Mouse (Mus musculus) heart, embryonic 10.5 days (tissue): ENCODE measurements around the gene Acyp2. TPM values are rescaled to one million over a fixed set of nuclear protein-coding genes. Genes with fewer than 3 reads are reported as not detected.

Experiments
- DNase-seq: peaks from one replicate; pipeline ENCODE4 v3.0.0-alpha.2; 2017; ENCODE audit warnings: low spot score
- H3K27ac ChIP-seq: fragments of 300-500 bp; sonication (generic); 2 replicates; pipeline ENCODE4 v1.5.1; 2016; ENCODE audit warnings: mild to moderate bottlenecking
- H3K27me3 ChIP-seq: fragments of 300-500 bp; sonication (generic); 2 replicates; pipeline ENCODE4 v1.6.1; 2016; ENCODE audit warnings: mild to moderate bottlenecking; ENCODE audit not compliant: poor library complexity, insufficient read depth, severe bottlenecking
- H3K36me3 ChIP-seq: fragments of 300-500 bp; sonication (generic); 2 replicates; pipeline ENCODE4 v1.6.1; 2016; ENCODE audit warnings: mild to moderate bottlenecking, moderate library complexity
- H3K4me1 ChIP-seq: fragments of 300-500 bp; sonication (generic); 2 replicates; pipeline ENCODE4 v1.6.1; 2016; ENCODE audit warnings: mild to moderate bottlenecking
- H3K4me3 ChIP-seq: fragments of 300-500 bp; sonication (generic); 2 replicates; pipeline ENCODE4 v1.5.1; 2016; ENCODE audit warnings: mild to moderate bottlenecking, moderate library complexity
- H3K9me3 ChIP-seq: fragments of 300-500 bp; sonication (generic); 2 replicates; pipeline ENCODE4 v1.6.1; 2016; ENCODE audit warnings: mild to moderate bottlenecking, moderate library complexity
- WGBS: fragments of 180-500 bp; shearing (Covaris S2); methylation state at CpG from one replicate; pipeline ENCODE4 v1.1.7; 2016; 5-methylcytosine and 5-hydroxymethylcytosine counted together
- polyA plus RNA-seq: library from polyadenylated mRNA; unstranded; fragments of >200 nt; fragmentation: Nextera tagmentation; extraction: Ambion mirVana; gene quantifications from 2 replicates; pipeline ENCODE4 v1.2.1, GENCODE M21; 2016

Acyp2 gene
- polyA plus RNA-seq, 1 experiment from 2014 or later, result 12.2 TPM

DNA sequence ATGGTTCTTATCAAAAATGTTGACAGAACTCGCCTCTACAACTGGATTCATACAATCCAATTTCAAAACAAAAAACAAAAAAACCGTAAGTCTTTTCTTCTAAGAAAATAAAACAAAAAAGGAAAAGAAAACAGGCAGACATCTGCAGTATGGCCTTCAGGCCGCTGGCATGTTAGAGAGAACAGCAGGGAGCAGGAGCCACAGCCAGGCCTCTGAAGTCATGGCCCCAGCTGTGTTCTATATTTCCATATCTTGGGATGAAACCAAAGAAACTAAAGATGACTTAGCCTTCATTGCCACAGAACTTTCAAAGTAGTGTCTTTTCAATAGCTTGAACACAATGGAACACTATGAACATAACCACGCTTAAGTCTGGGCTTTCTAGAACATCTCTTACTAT is 31.2 kb downstream of the Acyp2 start:
- H3K4me3 ChIP-seq, result no peak overlapping the region
- no peak overlapping the region for H3K27ac ChIP-seq
- no peaks in the 10 kb centered on the region for H3K27me3 ChIP-seq
- DNase-seq, result no peak
- no peaks in the 10 kb centered on the region for H3K9me3 ChIP-seq
- no peaks in the 10 kb centered on the region for H3K36me3 ChIP-seq
- H3K4me1 ChIP-seq, result peaks cover 8% of the 10 kb centered on the region
- 76% methylated on average over 4 of the region's 4 CpGs for WGBS

DNA sequence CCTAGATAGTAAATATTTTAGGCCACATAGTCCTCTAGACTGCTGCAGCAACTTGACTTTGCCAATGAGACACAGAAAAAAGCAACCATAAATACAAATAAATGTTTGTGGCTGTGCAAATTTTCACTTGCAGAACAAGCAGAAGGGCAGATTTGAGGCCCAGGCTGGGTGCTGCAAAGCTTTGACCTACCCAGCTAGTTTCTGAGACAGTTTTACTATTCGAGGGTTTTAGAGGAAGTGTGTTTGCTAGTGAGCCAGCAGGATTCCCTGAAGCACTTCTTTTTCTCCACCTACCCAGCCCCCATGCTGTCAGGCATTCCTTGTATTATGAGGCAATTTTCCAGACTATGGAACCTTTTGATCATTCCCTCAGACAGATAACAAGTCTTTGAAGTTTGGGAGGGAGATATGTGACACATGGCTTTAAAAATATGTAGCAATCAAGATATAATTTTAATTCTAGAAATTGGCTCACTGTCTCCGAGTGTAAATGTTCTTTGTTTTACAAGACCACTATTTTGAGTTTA is 31.8 kb downstream of the Acyp2 start:
- H3K36me3 ChIP-seq, result no peaks in the 10 kb centered on the region
- H3K27me3 ChIP-seq, result no peaks in the 10 kb centered on the region
- 40% methylated on average over 2 of the region's 2 CpGs for WGBS
- no peak for DNase-seq
- peaks cover 8% of the 10 kb centered on the region for H3K4me1 ChIP-seq
- H3K4me3 ChIP-seq, result no peak overlapping the region
- no peak overlapping the region for H3K27ac ChIP-seq
- no peaks in the 10 kb centered on the region for H3K9me3 ChIP-seq

DNA sequence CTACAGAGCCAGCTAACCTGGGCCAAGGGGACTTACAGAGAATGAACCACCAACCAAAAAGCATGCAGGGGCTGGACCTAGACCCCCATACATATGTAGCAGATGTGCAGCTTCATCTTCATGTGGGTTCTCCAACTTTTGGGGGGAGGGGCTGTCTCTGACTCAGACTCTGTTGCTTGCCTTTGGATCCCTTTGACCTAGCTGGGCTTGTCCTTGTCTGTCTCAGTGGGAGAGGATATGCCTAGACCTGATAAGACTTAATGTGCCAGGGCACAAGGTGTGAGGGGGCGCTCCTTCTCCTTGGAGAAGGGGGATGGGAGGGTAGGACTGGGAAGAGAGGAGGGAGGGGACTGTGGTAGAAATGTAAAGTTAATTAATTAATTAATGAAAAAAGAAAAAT is 33.4 kb downstream of the Acyp2 start:
- WGBS, result 52% methylated on average over 1 of the region's 1 CpGs
- no peaks in the 10 kb centered on the region for H3K36me3 ChIP-seq
- H3K27me3 ChIP-seq, result no peaks in the 10 kb centered on the region
- DNase-seq, result no peak
- H3K4me3 ChIP-seq, result no peak overlapping the region
- H3K27ac ChIP-seq, result no peak overlapping the region
- no peaks in the 10 kb centered on the region for H3K9me3 ChIP-seq
- peaks cover 8% of the 10 kb centered on the region for H3K4me1 ChIP-seq

DNA sequence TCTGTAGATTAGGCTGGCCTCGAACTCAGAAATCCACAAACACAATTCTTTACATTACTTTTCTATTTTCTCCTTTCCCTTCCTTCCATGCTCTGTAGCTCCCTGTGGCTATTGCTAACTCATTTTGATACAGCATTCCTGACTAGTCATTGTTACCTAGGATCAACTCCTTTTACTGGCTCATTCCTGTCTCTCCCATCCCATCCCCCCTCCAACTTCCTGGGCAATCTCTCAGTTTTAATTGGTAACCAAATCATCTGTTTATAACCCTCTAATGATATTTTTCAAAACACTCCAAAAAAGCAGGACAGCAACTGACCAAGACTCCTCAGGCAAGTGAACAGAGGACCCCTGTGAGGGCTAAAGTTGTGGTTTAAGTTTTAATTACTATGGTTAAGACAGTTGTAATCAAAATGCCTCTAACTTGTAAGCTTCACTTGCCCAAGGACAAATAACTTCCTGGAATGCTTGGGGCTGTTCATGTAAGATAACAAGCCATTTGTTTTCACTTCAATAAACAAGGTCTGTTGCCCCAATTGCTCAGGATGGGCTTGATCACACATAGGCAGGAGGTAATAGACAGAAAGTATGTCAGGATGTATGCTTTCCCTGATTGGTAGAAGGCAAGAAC is 35.4 kb downstream of the Acyp2 start:
- H3K4me1 ChIP-seq, result peaks cover 8% of the 10 kb centered on the region
- no peaks in the 10 kb centered on the region for H3K36me3 ChIP-seq
- H3K9me3 ChIP-seq, result no peaks in the 10 kb centered on the region
- H3K4me3 ChIP-seq, result no peak overlapping the region
- H3K27me3 ChIP-seq, result no peaks in the 10 kb centered on the region
- no peak for DNase-seq
- H3K27ac ChIP-seq, result no peak overlapping the region
- WGBS, result 72% methylated on average over 1 of the region's 1 CpGs

DNA sequence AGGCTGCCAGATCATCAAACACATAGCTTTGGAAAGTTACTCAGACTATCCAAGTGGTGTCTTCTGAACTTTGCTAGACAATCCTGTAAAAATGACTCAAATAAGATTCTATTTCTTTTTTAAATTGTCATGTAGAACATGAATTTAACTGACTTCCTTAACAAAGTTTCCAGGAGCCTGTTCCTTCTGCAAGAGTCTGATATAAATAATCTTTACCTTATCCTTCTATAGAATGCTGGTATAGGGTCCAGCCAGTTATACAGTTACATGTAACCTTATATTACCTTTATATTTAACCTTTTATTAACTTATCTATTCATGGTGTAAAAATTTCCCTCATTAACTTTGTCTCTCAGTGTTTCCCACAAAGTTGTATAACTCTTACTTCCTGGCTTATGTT is 36.7 kb downstream of the Acyp2 start:
- Histone ChIP-seq H3K9me3 (no peaks in the 10 kb centered on the region), H3K4me3 (no peak overlapping the region), H3K36me3 (no peaks in the 10 kb centered on the region), H3K27me3 (no peaks in the 10 kb centered on the region), H3K4me1 (peaks cover 7% of the 10 kb centered on the region), H3K27ac (no peak overlapping the region)
- DNase-seq, result no peak

DNA sequence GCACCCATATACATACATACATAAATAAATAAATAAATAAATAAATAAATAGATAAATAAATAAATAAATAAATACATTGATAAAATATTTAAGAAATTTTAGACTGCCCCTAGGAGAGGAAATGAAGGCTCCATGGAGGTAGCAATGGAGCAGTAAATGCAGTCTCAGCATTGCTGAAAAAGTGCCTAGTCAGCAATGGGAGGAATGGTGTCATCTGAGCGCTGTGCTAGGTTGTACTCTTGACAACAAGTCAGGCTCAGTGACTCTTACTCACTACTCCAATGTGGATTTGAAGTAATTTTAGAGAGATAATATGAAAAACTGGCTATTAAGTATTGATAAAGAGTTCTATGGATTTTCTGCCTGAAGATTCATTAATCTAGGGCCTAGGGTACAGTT is 40.1 kb downstream of the Acyp2 start:
- no peaks in the 10 kb centered on the region for H3K9me3 ChIP-seq
- no peaks in the 10 kb centered on the region for H3K4me1 ChIP-seq
- no peak for DNase-seq
- H3K27me3 ChIP-seq, result no peaks in the 10 kb centered on the region
- no peak overlapping the region for H3K27ac ChIP-seq
- WGBS, result 100% methylated on average over 1 of the region's 1 CpGs
- H3K36me3 ChIP-seq, result no peaks in the 10 kb centered on the region
- no peak overlapping the region for H3K4me3 ChIP-seq

DNA sequence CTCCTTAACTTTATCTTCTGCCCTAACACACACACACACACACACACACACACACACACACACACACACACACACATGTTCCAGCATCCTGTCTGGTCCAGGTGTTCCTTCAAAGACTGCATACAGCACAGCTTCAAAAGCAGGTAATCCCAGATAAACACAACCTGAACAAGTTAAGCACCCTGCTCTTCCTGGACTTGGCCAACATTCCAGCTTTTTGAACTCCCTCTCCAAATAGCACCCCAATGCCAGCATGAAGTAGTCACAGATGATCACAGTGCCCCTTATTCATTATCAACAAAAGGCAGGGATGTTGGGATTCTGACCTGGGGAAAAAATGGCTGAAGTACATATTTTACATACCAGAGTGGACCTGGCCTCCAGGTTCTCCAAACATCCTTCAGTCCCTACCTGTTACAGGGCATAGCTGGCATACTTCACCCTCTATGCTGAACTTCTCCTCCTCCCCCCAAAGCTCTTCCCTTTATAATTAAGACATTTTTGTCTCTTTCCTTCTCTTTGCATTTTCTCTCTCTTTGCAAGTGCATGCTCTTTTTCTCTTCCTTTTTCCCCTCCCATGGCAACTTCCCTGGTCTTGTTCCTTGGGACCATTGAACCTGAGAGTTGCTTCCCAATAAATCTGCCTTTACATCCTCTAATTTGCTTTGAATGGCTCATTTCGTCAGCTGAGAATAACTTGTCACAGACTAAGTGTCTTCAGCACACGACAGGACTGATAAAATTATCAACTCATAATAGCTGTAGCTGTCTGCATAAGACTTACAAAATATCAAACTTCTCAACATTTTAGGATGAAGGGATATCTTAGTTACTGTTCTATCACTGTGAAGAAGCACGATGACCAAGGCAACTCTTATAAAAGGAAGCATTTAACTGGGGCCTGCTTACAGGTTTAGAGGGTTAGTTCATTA is 41.5 kb downstream of the Acyp2 start:
- DNase-seq, result no peak

DNA sequence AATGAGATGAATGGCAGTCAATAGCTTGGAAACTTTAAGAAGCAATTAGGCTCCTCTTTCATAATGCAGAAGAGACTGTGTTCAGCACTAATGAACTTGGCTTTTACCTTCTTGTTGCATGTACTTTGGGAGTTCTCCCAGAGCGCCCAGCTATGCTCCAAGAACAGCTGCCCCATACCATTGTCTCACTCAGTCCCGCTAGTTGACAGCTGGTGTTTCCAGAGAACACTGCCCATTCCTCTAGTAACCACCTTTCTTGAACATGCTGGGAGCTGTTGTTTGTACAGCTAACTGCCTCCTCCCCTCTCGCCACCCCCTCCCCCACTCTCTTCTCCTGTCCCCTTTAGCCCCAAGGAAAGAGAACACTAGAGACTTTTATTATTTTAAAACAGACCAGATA is 52.1 kb downstream of the Acyp2 start:
- Histone ChIP-seq H3K4me1 (no peaks in the 10 kb centered on the region), H3K36me3 (no peaks in the 10 kb centered on the region), H3K4me3 (no peak overlapping the region), H3K9me3 (no peaks in the 10 kb centered on the region), H3K27me3 (no peaks in the 10 kb centered on the region), H3K27ac (no peak overlapping the region)
- DNase-seq, result no peak
- WGBS, result 70% methylated on average over 3 of the region's 3 CpGs

More for the DNA sequence above, 41.5 kb downstream of the Acyp2 start:
- H3K4me1 ChIP-seq, result no peaks in the 10 kb centered on the region
- no peaks in the 10 kb centered on the region for H3K36me3 ChIP-seq
- no peak overlapping the region for H3K4me3 ChIP-seq
- no peaks in the 10 kb centered on the region for H3K9me3 ChIP-seq
- H3K27ac ChIP-seq, result no peak overlapping the region
- WGBS, result 67% methylated on average over 3 of the region's 3 CpGs
- no peaks in the 10 kb centered on the region for H3K27me3 ChIP-seq

DNA sequence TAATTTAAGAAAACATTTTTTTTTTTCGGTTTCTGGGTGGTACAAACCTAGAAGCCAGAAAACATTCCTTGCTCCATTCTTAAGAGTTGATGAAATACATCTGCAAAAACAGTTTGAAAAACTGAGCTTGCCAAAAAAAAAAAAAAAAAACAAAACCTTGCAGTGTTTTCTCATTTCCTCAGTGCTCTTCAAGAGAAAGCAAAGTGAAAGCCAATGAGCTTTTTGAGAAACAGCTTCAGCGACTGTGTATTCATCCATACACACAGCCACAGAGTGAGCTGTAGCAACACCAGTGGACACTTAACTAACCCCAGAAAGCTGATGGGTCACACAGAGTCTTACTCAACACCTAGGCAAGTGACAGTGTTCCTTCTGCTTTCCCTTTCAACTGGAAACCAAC is 69.4 kb downstream of the Acyp2 start:
- H3K27me3 ChIP-seq, result no peaks in the 10 kb centered on the region
- 0 out of 2 replicates have a peak, but pooled peaks cover 6% of the 10 kb centered on the region for H3K36me3 ChIP-seq
- H3K4me1 ChIP-seq, result no peaks in the 10 kb centered on the region
- H3K4me3 ChIP-seq, result no peak overlapping the region
- WGBS, result 85% methylated on average over 2 of the region's 2 CpGs
- H3K27ac ChIP-seq, result no peak overlapping the region
- H3K9me3 ChIP-seq, result 0 out of 2 replicates have a peak, but pooled peaks cover 8% of the 10 kb centered on the region
- no peak for DNase-seq

DNA sequence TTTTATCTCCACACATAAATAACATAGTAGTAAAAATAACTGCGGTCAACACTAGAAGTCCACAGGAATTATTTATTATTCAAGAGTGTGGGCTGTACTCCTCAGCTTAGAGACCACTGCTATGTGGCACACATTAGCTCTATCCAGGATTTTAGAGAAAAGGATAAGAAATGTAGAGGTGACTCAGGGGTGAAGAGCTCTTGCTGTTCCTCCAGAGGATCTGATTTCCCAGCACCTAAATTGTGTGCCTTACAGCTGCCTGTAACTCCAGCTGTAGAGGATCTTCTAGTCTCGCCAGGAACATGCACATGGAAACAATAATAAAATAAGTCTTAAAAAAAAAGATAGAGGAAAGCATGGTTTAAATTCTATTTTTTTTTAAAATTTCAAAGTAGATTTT is 70.5 kb downstream of the Acyp2 start:
- DNase-seq, result no peak
- H3K36me3 ChIP-seq, result 0 out of 2 replicates have a peak, but pooled peaks cover 6% of the 10 kb centered on the region
- H3K4me3 ChIP-seq, result no peak overlapping the region
- WGBS, result 86% methylated on average over 2 of the region's 2 CpGs
- H3K9me3 ChIP-seq, result 0 out of 2 replicates have a peak, but pooled peaks cover 8% of the 10 kb centered on the region
- no peaks in the 10 kb centered on the region for H3K27me3 ChIP-seq
- no peak overlapping the region for H3K27ac ChIP-seq
- no peaks in the 10 kb centered on the region for H3K4me1 ChIP-seq

DNA sequence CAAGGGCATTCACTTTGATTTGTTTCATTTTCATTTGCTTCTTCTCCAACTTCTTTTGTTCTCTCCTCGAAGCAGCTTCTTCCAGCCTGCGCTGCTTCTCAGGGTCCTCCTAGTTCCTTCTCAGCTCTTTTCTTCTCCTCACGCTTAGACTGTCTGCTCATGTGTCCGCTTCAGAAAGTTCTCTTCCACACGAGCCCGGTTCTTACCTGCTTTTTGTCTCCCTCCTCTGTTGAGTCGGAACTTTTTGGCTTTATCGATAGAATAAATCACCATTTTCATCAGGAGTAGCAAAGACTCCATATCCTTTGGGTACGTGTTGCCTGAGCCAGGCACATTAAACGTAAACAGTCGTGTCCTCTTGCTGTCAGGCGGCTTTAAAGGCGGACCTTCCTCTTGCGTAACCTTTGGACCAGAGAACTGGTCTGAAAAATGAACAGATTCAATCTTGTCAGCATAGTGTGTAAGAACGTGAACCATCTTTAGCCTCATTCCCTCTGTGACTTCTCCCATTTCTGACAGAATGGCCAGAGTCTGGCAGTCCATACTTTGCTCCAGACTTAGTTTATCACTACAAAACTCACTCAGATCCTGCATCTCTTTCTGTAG is 76.5 kb downstream of the Acyp2 start:
- no peak for DNase-seq
- H3K27me3 ChIP-seq, result no peaks in the 10 kb centered on the region
- no peaks in the 10 kb centered on the region for H3K9me3 ChIP-seq
- WGBS, result 91% methylated on average over 15 of the region's 15 CpGs
- no peaks in the 10 kb centered on the region for H3K36me3 ChIP-seq
- no peak overlapping the region for H3K27ac ChIP-seq
- H3K4me1 ChIP-seq, result no peaks in the 10 kb centered on the region
- no peak overlapping the region for H3K4me3 ChIP-seq

DNA sequence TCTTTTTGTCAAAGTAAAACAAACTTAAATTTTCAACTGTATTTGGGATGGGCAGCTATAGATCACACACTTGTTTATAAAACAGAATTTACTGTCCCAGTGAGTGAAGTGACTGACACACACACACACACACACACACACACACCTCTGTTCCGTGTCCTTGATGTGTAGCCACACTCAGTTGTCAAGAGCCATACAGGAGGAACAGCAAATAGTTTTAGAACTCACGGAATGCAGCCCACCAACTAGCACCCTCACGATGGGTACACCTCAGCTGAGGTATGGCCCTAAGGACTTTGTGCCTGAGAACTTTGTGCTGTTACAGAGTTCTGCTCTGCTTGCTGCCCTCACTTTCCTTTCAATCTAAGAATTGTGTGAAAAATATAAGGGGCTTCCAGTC is 78.8 kb downstream of the Acyp2 start:
- no peak for DNase-seq
- no peak overlapping the region for H3K4me3 ChIP-seq
- H3K27me3 ChIP-seq, result no peaks in the 10 kb centered on the region
- no peaks in the 10 kb centered on the region for H3K9me3 ChIP-seq
- no peaks in the 10 kb centered on the region for H3K36me3 ChIP-seq
- WGBS, result 83% methylated on average over 3 of the region's 3 CpGs
- H3K27ac ChIP-seq, result no peak overlapping the region
- no peaks in the 10 kb centered on the region for H3K4me1 ChIP-seq

DNA sequence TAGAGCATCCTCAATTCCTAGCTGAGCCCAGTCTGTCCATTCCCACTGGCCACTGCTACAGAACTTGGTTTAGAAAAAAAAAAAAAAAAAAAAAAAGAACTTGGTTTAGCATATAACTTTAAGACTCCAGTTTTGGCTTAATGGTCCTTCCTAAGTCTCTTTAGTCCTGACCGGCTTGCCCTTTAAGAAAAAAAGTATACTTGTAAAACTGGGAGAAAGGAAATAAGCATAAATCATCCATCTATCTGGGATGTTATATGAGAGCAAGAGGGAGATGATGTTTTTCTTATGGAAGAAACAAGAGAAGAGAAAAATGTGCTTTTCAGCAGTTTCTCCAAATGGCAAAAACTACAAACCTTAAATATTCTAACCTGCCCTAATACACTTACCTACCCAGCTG is 89.2 kb downstream of the Acyp2 start:
- DNase-seq, result no peak
- Histone ChIP-seq H3K4me1 (no peaks in the 10 kb centered on the region), H3K9me3 (no peaks in the 10 kb centered on the region), H3K27me3 (no peaks in the 10 kb centered on the region), H3K4me3 (no peak overlapping the region), H3K36me3 (no peaks in the 10 kb centered on the region), H3K27ac (no peak overlapping the region)
- WGBS, result 89% methylated on average over 1 of the region's 1 CpGs
